Mouse (Mus musculus): ENCODE results near the gene Shbg.

The Shbg gene

GRCm38 (mm10) chr11:69629802-69630201 lies 12.1 kb upstream of the Shbg start:
- no peak for DNase-seq

- DNase-seq = peak; percentile 94
These were observed 10.6 kb upstream of the Shbg start for GRCm38 (mm10) chr11:69628286-69628685.

DNA sequence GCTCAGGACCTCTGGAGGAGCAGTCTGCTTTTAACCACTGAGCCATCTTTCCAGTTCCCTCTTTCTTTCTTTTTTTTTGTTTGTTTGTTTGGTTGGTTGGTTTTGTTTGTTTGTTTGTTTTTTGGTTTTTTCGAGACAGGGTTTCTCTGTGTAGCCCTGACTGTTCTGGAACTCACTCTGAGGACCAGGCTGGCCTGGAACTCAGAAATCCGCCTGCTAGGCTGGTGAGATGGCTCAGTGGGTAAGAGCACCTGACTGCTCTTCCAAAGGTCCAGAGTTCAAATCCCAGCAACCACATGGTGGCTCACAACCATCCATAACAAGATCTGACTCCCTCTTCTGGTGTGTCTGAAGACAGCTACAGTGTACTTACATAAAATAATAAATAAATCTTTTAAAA lies 6.6 kb upstream of the Shbg start:
- peak; percentile 55 for DNase-seq

- DNase-seq = no peak
These were observed 5.3 kb upstream of the Shbg start for GRCm38 (mm10) chr11:69623006-69623405.

DNA sequence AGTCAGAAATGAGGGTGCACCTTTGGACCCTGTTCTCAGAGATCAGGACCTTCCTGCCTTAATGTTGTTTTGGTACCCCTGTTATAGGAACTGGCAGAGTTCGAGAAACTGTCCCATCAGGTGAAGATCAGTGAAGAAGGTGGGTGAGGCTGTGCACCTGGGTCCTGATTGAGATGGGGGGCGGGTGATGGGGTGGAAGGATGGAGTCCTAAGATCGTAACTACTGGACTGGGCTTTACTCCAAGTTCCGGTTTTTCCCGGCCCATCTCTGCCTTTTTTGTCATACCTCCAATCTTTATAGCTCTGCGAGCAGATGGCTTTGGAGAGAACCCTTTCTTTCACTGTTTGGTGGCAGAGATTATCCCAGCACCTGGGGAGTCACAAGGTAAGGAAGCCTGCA lies 4.7 kb upstream of the Shbg start:
- DNase-seq = peak; percentile 92

- peak; percentile 98 for DNase-seq
These were observed 4.0 kb upstream of the Shbg start, which contains the start of gene Sat2 for GRCm38 (mm10) chr11:69621571-69622268. TSS of gene Sat2 (plus strand) at chr11:69622024.

DNA sequence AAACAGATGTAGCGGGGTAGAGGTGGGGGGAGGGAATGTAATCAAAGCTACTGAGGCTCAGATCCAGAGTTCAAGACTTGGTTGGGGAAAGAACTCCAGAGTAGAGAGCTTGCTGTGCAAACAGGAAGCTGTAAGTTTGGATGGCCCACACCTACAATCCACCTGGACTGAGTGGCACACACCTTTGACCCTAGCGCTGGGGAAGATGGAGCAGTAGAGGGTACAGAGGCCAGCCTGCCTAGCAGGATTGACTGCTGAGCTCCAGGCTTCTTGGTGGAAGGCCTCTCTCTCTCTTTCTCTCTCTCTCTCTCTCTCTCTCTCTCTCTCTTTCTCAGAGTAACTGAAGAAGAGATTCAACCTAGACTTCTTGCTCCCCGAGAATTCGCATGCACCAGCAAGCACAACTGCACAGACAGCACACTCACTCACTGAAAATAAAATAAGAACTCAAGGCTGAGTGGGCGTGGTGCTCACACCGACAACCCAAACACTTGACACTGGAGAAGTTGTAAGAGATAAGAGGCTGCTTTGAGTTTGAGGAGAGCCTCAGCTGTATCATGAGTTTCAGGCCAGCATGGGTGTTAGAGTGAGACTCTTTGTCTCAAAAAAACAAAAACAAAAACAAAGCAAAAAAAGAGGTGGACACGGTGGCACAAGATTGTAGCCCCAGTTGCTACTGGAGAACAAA lies 2.8 kb upstream of the Shbg start:
- DNase-seq = no peak

DNA sequence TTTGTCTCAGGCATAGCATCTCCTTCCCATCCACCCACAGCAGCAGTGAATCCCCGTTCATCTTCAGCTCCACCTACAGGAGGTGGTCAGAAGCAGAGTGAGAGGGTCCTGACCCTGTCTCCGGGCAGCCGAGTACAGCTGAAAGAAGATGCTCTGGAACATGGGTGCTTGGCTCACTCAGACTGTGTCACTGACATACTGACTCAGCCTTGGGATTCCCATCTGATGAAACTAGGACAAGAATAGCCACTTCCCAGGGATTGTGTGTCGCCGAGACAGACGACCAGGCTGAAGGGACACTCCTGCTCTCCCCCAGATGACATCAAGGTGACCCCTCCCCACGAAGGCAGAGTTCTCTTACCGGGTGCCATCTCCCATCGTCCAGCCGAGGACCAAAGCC lies 924 bp downstream of the Shbg start:
- DNase-seq = no peak

- DNase-seq = peak; percentile 88
These were observed 3.5 kb downstream of the Shbg start for GRCm38 (mm10) chr11:69614257-69614588.

DNA sequence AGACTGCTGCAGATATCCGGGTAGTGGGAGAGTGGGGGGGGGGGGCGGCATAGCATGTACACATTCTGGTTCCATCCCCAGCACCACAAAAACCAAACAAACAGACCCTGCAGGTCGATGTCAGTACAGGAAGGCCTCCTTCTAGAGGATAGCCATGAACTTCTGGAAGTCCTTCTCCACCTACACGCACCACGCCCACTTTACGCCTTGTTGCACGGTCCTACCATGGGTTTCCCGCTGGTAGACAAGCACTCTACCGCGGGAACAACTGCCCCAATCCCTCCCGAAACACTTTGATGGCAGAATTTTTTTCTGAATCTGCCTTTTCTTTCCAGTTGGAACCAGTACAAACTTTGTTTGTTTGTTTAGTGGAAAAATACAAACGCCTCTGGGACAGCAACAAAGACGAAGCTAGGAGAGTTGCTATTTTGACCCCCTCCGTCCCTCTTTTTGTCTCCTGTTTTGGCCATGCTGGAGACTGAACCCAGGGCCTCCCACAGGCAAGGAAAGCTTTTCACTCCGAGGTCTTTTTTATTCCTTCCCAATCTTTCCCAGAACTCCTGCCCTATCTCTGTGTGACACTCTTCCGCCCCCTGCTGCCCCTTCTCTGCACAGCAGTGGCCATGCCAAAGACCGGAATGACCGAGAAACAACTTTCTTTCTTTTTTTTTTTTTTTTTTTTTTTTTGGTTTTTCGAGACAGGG lies 4.0 kb downstream of the Shbg start:
- DNase-seq = peak; percentile 97

DNA sequence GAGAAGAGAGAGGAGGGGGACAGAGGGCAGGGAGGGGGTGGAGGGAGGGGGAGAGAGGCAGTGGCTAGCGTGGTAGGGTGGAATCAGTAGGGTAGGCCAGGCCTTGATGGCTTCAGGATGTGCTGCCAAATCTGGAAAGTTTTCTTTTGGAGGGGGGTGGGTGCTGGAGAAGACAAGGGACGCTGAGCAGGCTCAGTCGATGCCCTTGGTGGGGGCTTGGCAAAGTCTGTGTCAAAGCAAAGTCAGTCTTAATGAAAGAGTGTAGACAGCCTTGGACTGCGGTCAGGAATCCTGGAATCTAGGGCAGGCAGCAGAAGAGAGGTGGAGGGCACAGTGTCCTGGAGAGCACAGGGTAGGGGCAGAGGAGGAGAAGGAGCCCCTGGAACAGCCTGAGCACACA lies 6.8 kb downstream of the Shbg start:
- no peak for DNase-seq

GRCm38 (mm10) chr11:69609416-69609815 lies 8.3 kb downstream of the Shbg start:
- no peak for DNase-seq

DNA sequence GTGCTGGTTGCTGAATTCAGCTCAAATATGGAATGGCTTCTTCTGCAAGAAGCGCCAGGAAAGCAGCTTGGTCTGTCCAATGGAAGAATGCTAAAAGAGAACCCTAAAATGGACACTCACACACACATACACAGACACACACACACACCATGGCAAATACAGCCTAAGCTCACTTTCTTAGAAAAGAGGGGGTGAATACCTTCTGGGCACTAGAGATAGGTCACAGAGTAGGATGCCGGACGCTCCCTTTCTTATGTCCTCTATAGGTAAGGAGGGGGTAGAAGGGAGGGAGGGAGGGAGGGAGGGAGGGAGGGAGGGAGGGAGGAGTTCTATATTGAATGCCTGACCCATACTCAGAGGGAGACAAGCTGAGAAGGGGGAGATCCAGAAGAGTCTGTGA lies 9.2 kb downstream of the Shbg start:
- DNase-seq = no peak

DNA sequence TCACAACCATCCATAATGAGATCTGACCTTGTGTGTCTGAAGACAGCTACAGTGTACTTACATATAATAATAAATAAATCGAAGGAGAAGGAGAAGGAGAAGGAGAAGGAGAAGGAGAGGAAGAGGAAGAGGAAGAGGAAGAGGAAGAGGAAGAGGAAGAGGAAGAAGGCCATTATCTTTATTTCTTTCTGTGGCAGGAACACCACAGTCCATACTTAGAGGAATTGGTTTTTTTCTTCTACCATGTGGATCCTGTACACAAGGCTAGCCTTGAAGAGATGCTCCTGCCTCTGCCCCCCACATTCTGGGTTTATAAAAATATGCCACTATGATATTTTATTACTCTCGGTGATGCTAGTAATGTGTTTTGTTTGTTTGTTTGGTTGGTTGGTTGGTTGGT lies 10.9 kb downstream of the Shbg start:
- no peak for DNase-seq

GRCm38 (mm10) chr11:69606491-69606795 lies 11.3 kb downstream of the Shbg start:
- no peak for DNase-seq

- peak; percentile 98 for DNase-seq
These were observed 11.8 kb downstream of the Shbg start, which contains the start of gene Atp1b2 for GRCm38 (mm10) chr11:69605726-69606490. TSS of gene Atp1b2 (minus strand) at chr11:69605942.

DNA sequence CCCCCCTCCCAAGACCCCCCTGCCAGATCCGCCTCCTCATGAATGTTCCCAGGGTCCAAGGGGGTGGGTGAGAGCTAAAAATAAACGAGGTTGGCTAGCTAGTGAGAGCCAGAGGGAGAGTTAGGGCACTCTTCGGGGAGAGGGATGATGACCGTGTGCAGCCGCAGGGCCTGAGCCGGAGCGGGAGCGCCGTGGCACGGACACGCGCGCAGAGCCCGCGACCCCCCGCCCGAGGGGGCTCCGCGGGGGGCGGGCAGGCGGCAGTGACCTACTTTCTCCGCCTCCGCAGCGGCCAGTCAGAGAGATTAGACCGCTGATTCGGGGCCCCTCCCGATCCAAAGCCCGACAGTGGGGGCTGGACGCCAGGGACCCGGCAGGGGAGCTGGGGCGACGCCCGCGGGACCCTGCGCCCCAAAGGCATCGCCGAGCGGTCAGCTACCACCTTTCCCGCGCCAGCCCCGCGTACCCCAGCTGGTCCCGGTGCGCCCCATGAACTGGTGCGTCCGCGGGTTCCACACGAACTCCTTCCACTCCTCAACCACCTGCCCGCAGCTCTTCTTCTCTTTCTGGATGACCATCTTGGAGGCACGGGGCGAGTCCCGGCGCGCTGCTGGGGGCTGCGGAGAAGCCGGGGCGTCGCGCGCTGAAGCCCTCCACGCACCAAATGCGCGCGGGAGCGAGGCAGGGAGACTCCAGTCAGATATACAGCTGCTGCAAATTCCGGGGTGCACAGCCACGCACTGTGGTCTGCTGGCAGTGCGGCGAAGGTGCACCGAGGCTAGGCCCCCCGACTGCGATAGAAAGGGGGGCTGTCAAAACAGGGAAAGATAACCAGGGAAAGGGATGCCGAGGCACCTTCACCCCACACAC lies 12.7 kb downstream of the Shbg start:
- DNase-seq = peak; percentile 94

- DNase-seq = no peak
These were observed 13.4 kb downstream of the Shbg start for GRCm38 (mm10) chr11:69604347-69604746.

DNA sequence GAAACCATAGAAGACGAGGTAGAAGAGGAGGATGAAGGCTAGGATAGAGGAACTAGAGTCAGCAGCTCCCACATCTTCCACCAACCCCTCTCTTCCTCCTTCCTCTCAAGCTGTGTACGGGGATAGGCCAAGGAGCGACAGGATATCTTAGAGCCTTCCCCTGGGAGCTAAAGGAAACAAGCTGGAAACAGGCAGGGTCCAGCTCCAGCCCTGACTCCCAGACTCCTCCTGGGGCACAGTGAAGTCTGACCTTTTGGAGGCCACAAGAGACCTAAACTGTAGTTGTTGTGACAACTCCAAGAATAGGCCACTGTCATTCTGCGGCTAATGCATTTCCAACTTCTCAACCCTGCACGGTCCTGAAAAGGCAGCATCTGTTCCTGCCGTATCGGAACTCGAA lies 14.2 kb downstream of the Shbg start:
- peak; percentile 98 for DNase-seq

DNA sequence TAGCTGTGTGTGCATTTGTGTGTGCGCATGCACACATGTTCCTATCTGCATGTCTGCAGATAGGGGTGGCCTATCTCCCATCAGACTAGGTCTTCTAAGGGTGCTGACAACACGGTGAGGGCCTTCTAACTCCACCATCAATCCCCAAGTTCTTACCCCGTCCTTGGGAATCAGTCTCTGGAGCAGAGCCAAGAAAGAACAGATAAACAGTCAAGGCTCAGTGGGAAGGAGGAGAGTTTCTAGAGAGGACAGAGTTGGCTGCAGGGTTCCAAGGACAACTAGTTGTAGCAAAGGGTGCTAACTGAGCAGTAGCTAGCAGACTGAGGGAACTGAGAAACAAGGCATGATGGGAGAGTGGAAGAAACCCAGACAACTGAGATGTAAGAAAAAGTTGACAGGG lies 15.9 kb downstream of the Shbg start:
- DNase-seq = no peak

DNA sequence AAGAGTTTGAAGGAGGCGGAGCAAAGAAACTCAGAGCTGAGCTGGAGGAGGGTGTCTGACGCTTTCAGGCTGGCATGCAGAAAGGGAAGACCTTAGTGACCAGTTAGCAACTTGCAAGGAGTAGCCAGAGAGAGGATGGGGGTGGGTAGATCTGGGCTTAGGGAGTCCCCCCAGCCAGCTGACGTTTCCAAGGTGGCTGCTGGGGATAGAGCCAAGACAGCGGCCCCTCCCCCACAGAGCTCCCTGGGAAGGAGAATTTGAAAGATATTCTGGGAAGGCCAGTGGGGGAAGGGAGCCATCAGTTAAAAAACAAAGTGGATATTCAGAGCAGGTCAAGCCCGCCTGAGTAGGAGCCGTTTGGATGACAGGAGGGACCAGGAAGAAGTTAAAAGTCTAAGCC lies 17.6 kb downstream of the Shbg start:
- DNase-seq = peak; percentile 96

- no peak for DNase-seq
These were observed 18.3 kb downstream of the Shbg start for GRCm38 (mm10) chr11:69599436-69599835.

DNA sequence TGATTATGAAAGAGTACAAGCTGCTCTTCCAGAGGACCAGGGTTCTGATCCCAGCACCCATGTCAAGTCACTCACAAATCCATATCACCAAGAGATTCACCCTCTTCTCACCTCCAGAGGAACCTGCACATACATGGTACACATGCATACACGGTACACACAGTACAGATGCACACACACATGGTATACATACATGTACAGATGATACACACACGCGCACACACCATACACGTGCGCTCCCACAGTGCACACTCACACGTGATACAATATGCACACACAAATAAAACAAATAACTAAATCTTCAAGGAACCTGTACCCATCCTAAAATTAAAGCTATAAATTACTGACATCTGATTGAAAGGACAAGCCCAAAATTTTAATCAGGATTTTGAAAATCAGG lies 22.9 kb downstream of the Shbg start:
- DNase-seq = no peak

All from heart, adult 11 months (tissue).